Mouse (Mus musculus) limb, embryonic 14.5 days (tissue): ENCODE measurements around the gene Tank. TPM values are rescaled to one million over a fixed set of nuclear protein-coding genes. Genes with fewer than 3 reads are reported as not detected.

ENCODE experiments used
- ATAC-seq: fragments of 200-750 bp; cut with Nextera tagmentation; 2 replicates; pipeline ENCODE4 v1.8.0; 2017; ENCODE audit warnings: low read depth, moderate number of reproducible peaks, moderate TSS enrichment; ENCODE audit not compliant: low FRiP score
- DNase-seq: peaks from one replicate; pipeline ENCODE4 v3.0.0-alpha.2; 2015; ENCODE audit warnings: low spot score
- H3K27ac ChIP-seq: fragments of 300-500 bp; sonication (generic); replicated peaks from 2 replicates; pipeline ENCODE4 v1.5.1; 2014; ENCODE audit warnings: low read depth, mild to moderate bottlenecking, low read length, moderate library complexity, mixed read lengths
- H3K27me3 ChIP-seq: fragments of 300-500 bp; sonication (generic); 2 replicates; pipeline ENCODE4 v1.6.1; 2014; ENCODE audit warnings: low read length, mixed read lengths; ENCODE audit not compliant: control insufficient read depth, insufficient read depth
- H3K36me3 ChIP-seq: fragments of 300-500 bp; sonication (generic); 2 replicates; pipeline ENCODE4 v1.6.1; 2014; ENCODE audit warnings: mild to moderate bottlenecking, low read length, moderate library complexity, mixed read lengths; ENCODE audit not compliant: control insufficient read depth, insufficient read depth
- H3K4me1 ChIP-seq: fragments of 300-500 bp; sonication (generic); 2 replicates; pipeline ENCODE4 v1.6.1; 2014; ENCODE audit warnings: antibody characterized with exemption, low read length, mixed read lengths; ENCODE audit not compliant: control insufficient read depth, insufficient read depth
- H3K4me2 ChIP-seq: fragments of 300-500 bp; sonication (generic); replicated peaks from 2 replicates; pipeline ENCODE4 v1.6.1; 2014; ENCODE audit warnings: low read depth, mild to moderate bottlenecking, low read length, moderate library complexity; ENCODE audit not compliant: severe bottlenecking
- H3K4me3 ChIP-seq: fragments of 300-500 bp; sonication (generic); replicated peaks from 2 replicates; pipeline ENCODE4 v1.5.1; 2014; ENCODE audit warnings: low read length
- H3K9ac ChIP-seq: fragments of 300-500 bp; sonication (generic); 2 replicates; pipeline ENCODE4 v1.6.1; 2014; ENCODE audit warnings: mild to moderate bottlenecking, low read depth, low read length, moderate library complexity; ENCODE audit not compliant: severe bottlenecking
- H3K9me3 ChIP-seq: fragments of 300-500 bp; sonication (generic); 2 replicates; pipeline ENCODE4 v1.6.1; 2016; ENCODE audit warnings: low read length; ENCODE audit not compliant: control insufficient read depth
- POLR2A ChIP-seq: fragments of 200-500 bp; IDR thresholded peaks from 2 replicates; pipeline ENCODE4 v1.8.0; 2012; ENCODE audit warnings: inconsistent platforms, mild to moderate bottlenecking, moderate library complexity, borderline replicate concordance; ENCODE audit not compliant: insufficient read depth, insufficient read length; ENCODE audit errors: extremely low read depth
- WGBS: fragments of 180-500 bp; shearing (Covaris S2); extraction: QIAGEN DNeasy Blood & Tissue Kit; methylation state at CpG from one replicate; pipeline ENCODE4 v1.1.7; 2014; 5-methylcytosine and 5-hydroxymethylcytosine counted together
- polyA plus RNA-seq, 2 experiments: library from polyadenylated mRNA; depleted of rRNA in 1 of 2; stranded (reverse) in 1 of 2; unstranded in 1 of 2; fragments of >200 nt; fragmentation: Nextera tagmentation in 1 of 2; extraction: Ambion mirVana in 1 of 2; gene quantifications; 2 replicates each; pipeline versions ENCODE4 v1.2.1 to v1.2.3; 2012 to 2014

The Tank gene
- 19.7 and 22.7 TPM in 2 replicates for polyA plus RNA-seq (2012; rRNA removed)
- 31.6 and 32.1 TPM in 2 replicates for polyA plus RNA-seq (2014; fragmentation: Nextera tagmentation; extraction: Ambion mirVana)

DNA sequence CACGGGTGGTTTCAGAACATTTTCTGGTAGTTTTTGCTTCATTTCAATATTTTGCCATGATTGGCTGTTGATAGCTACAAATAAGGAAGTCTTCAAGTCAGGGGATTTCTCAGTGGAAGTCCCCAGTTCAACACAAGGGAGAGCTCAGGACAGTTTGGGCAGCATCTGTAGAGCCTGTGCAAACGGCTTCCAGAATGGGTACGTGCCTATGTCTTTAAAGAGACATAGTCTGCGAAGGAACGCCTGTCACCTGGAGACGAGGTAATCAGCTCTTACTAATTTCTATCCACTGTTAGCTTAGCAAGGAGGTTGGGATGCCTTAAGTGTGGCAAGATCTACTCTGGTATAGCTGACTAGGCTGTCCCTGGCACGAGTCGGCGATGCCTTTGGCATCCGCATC lies at the start of gene Tank:
Gene Tank (plus strand): TSS at position 153 of the 400 bp plus-strand sequence.
- Histone ChIP-seq H3K4me1 (0 out of 2 replicates have a peak, but pooled peaks cover 7% of the 10 kb centered on the region), H3K27ac (no peak within 1 kb of the TSS), H3K36me3 (no peaks in the 10 kb centered on the region), H3K27me3 (no peaks in the 10 kb centered on the region), H3K9me3 (no peaks in the 10 kb centered on the region), H3K4me2 (no peak within 1 kb of the TSS), H3K9ac (no peak within 1 kb of the TSS), H3K4me3 (no peak within 1 kb of the TSS)
- no peak for DNase-seq
- WGBS, result 81% methylated on average over 10 of the region's 10 CpGs
- no peak for ATAC-seq
- TF ChIP-seq POLR2A, result no peak

DNA sequence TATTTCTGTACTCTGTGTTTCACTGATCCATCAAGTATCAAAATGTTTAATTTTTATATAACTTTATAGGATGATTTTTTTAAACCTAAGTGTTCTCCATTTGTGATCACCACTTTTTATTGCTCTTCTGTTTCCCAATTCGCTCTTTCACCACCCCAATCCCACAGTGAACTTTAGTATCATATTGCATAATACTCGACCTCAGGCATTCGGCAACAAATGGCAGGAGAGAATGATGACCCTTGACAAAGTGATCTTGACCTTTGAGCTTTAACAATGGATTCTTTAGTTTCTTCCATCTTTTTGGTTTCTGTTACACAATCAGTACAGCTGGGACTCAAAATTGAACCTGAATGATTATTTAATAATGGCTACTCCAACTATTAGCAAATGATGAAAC lies 46.1 kb upstream of the Tank start:
- DNase-seq (no peak), ATAC-seq (no peak)
- Histone ChIP-seq H3K27ac (no peak overlapping the region), H3K9ac (no peak overlapping the region), H3K4me3 (no peak overlapping the region), H3K36me3 (no peaks in the 10 kb centered on the region), H3K4me2 (no peak overlapping the region), H3K9me3 (no peaks in the 10 kb centered on the region), H3K4me1 (no peaks in the 10 kb centered on the region), H3K27me3 (no peaks in the 10 kb centered on the region)
- WGBS, result 73% methylated on average over 3 of the region's 3 CpGs
- no peak for TF ChIP-seq POLR2A

DNA sequence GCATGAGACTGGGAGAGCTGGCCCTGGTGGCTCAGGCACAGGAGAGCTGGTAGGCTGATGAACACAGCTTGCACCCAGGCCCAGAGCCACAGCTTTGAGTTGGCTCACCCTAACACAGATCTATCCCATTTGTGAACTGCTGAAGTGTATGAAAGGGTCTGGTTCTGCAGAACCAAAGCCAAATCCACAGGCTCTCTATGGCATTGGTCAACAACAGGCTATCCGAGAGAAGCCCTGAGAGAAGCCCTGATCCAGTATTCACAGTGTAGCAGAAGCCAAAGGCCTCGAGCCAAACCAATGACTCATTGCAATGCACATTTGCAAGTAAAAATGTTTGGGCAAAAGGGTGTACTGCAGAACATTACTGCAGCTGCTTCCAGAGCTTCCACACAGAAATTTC lies 45.3 kb upstream of the Tank start:
- no peaks in the 10 kb centered on the region for H3K4me1 ChIP-seq
- no peaks in the 10 kb centered on the region for H3K9me3 ChIP-seq
- no peak overlapping the region for H3K9ac ChIP-seq
- H3K36me3 ChIP-seq, result no peaks in the 10 kb centered on the region
- H3K4me3 ChIP-seq, result no peak overlapping the region
- no peak for ATAC-seq
- H3K27me3 ChIP-seq, result no peaks in the 10 kb centered on the region
- TF ChIP-seq POLR2A, result no peak
- DNase-seq, result peak; percentile 7
- H3K4me2 ChIP-seq, result no peak overlapping the region
- 79% methylated on average over 2 of the region's 2 CpGs for WGBS
- H3K27ac ChIP-seq, result no peak overlapping the region

DNA sequence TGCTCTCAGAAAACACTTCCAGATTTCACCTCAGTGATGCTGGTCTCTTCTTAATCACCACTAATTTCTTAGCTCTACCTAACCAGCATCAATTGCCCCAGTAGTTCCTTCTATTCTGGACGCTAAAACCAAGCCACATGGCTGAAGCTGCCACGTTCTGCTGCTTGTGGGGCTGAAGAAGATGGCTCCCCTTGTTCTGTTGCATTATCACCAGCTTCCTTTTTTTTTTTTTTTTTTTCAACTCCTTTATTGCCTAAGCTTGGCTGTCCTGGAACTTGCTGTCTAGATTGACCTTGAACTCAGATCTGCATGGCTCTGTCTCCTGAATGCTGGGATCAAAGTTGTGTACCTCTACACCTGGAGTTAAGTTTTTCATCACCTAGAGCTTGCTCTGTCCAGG lies 41.5 kb upstream of the Tank start:
- H3K27me3 ChIP-seq, result no peaks in the 10 kb centered on the region
- H3K36me3 ChIP-seq, result no peaks in the 10 kb centered on the region
- no peak overlapping the region for H3K4me3 ChIP-seq
- H3K27ac ChIP-seq, result no peak overlapping the region
- no peak for TF ChIP-seq POLR2A
- DNase-seq (no peak), ATAC-seq (no peak)
- H3K9ac ChIP-seq, result no peak overlapping the region
- no peaks in the 10 kb centered on the region for H3K9me3 ChIP-seq
- no peaks in the 10 kb centered on the region for H3K4me1 ChIP-seq
- 80% methylated on average over 2 of the region's 2 CpGs for WGBS
- no peak overlapping the region for H3K4me2 ChIP-seq

DNA sequence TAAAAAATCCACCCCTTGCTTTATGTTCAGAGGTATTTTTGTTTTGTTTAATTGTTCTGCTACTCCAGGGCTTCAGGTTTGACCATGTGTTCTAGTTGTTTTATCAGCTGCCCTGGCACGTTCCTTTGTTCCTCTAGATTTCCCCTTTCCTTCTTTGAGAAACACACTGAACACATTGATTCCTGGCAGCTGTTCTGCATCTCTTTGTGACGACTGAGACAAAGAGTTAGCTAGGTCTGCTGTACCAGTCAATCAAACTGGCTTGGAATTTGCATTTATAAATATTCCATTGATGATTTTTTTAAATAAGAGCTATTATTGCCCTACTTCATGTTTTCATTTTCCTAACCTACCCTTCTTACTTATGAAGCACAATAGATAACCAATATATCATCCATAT lies 39.0 kb upstream of the Tank start:
- Histone ChIP-seq H3K4me2 (no peak overlapping the region), H3K9ac (no peak overlapping the region), H3K9me3 (no peaks in the 10 kb centered on the region), H3K27ac (no peak overlapping the region), H3K4me3 (no peak overlapping the region), H3K4me1 (no peaks in the 10 kb centered on the region), H3K36me3 (no peaks in the 10 kb centered on the region), H3K27me3 (no peaks in the 10 kb centered on the region)
- no peak for TF ChIP-seq POLR2A
- DNase-seq, result peak; percentile 20
- 37% methylated on average over 2 of the region's 2 CpGs for WGBS
- no peak for ATAC-seq

DNA sequence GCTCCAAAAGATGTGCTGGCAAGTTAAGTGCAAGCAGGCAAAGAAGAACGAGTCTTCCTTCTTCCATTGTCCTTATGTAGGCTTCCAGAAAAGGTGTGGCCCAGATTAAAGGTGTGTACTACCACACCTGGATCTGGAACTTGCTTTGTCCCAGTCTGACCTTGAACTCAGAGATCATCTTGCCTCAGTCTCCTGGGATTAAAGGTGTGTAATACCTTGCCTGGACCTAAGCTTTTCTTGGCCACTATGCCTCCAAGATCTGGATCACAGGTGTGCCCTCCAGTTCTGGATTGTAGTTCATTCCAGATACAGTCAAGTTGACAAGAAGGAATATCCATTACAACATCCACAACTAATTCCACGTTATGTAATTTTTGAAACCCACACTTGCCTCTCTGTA lies 36.0 kb upstream of the Tank start:
- 86% methylated on average over 2 of the region's 2 CpGs for WGBS

More for the DNA sequence above, 36.0 kb upstream of the Tank start:
- H3K4me1 ChIP-seq, result no peaks in the 10 kb centered on the region
- no peaks in the 10 kb centered on the region for H3K27me3 ChIP-seq
- H3K36me3 ChIP-seq, result no peaks in the 10 kb centered on the region
- no peak overlapping the region for H3K4me2 ChIP-seq
- ATAC-seq (no peak), DNase-seq (no peak)
- H3K9ac ChIP-seq, result no peak overlapping the region
- no peak overlapping the region for H3K4me3 ChIP-seq
- H3K9me3 ChIP-seq, result no peaks in the 10 kb centered on the region
- no peak overlapping the region for H3K27ac ChIP-seq
- TF ChIP-seq POLR2A, result no peak
